Mouse (Mus musculus) thymus, adult 18-20 months (tissue): Measurements from ENCODE around the gene Dync1li1.
A peak's percentile ranks its signal among the peaks of the same experiment; 100 is the strongest.
"Not testable (repeated sequence)": the region's sequence is repeated elsewhere in the genome, so short reads cannot be mapped to it uniquely, and the experiment has no call there.

Experiments used
- DNase-seq, 2 experiments: peaks; one replicate each; pipeline ENCODE4 v3.0.0; 2022; ENCODE audit warnings: mixed read lengths in 2 of 2

Dync1li1 gene

DNA sequence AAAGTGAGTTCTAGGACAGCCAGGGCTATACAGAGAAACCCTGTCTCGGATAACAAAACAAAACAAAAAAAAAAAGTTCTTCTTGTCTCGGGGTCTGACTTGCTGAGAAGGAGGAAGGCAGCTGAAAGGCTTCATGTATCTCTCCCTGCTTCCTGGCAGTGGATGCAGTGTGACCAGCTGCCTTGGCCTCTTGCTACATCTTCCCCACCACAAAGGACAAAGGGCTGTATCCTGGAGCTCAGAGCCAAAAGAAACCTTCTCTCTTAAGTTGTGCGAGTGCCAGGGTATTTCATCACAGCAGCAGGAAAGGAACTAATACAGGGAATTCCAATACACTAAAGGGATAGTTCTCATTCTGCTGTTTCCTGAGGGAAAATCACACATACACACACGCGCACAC, 10.0 kb upstream of the Dync1li1 start:
- DNase-seq, result no peak

DNA sequence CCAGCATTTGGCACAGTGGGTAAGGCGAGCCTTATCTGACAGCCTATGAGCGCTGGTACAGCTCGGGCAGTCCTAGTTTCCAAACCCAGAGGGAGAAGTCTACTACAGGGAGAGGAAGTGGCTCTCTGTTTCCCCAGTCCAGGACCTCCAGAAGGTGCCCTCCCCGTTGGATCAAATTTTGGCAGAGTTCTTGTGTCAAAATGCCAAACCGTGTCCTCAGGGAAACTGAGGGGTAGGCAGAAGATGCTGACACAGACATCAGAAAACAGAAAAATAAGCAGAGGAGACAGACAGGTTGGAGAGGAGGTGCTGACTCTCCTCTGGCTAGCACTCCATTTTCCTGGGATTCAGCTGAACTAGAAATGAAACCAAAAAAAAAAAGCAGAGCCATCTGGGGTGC, 8.6 kb upstream of the Dync1li1 start:
- no peak for DNase-seq

DNA sequence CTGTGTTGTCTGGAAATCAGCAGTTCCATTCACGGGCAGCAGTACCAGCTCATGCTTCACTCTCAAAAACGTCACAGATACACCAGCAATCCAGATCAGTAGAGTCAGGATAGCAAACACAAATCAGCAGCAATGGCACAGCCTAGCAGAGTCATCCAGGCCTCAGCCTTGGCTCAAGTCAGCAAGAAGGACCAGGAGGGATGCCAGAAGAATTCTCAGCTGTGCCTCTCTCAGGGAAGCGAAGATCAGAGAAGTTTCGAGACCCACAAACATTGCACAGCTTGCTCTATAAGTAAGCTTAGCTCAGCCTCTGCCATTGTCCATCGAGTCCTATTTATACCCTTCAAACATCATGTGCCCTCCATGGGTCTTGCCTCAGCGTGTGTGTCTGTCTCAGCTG, 8.1 kb upstream of the Dync1li1 start:
- DNase-seq, result no peak

DNA sequence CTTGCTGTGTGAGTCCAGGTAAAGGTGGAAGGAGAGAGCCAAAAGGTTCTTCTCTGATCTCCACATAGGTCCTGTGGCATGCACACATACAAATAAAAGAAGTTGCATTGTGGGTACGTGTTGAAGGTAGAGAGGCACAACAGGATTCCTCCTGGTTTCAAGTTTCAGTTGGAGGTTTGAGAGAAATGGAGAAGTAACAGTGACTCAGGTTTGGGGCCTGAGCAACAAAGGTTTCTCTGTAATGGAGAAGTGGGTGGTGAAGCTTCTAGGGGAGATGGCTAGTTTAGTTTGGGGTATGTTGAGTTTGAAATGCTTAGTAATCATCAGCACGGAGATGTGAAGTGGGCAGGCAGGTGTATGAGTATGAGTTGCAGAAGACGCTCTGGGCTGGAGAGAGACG, 6.4 kb upstream of the Dync1li1 start:
- DNase-seq, result no peak

DNA sequence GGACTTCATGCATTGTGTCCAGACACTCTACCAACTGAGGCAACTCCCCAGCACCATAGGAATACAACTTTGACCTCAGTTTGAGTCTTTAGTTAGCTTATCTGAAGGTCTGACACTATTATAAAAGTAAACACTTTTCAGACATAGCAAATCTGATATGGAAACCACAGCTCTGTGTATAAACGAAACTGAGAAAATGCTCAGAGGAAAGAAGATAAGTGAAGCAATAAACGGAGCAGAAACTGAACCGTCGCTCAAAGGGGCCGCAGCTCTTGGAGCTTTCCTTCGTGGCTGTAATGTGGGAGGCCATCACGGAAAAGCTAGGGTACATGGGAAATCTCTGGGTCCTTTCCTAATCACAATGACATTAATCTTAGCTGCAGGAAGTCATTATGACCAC, 2.3 kb upstream of the Dync1li1 start:
- no peak for DNase-seq

DNA sequence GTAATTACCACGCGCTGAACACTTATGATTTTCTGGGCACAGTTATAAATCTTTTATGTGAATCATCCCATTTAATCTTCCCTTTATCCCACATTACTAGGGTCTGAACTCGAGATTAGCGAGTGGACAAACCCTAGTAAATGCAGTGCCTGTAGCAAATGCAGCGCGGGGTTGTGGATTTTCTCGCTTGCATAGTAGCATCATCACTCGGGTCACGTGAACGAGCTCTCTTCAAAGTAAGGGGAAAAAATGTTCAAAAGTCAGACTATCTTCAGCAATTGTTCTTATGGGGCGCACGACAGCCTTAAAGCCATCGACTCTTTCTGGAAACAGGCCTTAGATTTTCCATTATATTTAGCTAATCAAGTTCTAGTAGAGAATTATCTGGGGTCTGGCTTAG, 951 bp upstream of the Dync1li1 start:
- no peak for DNase-seq

DNA sequence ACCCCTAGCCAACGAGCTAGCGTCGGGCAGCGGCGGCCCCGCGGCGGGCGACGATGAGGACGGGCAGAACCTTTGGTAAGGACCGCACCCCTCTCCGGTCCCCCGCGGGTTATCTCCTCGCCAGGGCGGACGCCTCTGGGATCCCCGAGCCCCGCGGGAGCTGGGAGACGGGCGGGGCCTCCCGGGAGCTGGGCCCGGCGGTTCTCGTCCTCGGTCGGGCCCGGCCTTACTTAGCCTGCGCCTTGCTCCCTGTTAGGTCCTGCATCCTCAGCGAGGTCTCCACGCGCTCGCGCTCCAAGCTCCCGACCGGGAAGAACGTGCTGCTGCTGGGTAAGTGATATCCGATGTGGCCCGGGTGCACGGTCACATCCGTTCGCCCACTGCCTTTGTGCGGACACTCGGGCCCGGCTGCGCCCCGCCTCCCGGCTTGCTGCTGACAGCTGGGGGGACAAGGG, 390 bp downstream of the Dync1li1 start:
- DNase-seq, result no peak

DNA sequence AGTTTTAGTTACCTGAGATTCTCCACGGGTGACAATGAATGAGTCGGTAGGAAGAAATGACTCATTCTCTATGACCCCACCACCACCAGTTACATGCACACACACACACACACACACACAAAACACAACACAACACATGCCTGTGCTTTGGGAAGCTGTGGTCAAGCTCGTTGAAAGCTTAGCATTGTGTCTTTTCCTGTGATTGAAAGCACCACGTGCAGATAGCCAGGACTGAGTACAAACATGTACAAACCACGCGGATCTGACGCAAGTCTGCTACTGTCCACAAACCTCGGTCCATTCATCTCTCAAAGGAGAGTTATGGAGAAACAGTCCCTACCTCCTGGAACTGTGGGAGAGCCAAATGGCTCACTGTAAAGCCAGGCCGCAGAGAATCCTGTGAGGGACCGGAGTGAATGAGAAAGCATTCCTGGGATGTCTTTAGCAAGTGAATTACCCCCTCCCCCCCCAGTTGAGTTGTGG, 1.6 kb downstream of the Dync1li1 start:
- no peak for DNase-seq

DNA sequence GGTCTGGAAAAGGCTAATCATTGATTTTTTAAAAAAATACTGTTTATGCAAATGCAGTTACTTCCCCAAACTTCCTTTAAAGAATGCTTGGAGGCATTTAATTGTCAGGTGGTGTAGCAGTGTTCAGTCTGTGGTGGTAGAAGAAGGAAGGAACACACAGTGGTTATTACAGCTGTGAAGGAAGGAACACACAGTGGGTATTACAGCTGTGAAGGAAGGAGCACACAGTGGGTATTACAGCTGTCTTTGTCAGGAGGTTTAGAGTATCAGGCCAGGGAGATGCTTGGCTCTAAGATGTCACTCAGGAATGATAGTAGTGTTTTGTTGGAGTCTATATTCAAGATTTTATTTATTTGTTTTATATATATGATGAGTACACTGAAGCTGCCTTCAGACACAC, 2.5 kb downstream of the Dync1li1 start:
- DNase-seq, result no peak

DNA sequence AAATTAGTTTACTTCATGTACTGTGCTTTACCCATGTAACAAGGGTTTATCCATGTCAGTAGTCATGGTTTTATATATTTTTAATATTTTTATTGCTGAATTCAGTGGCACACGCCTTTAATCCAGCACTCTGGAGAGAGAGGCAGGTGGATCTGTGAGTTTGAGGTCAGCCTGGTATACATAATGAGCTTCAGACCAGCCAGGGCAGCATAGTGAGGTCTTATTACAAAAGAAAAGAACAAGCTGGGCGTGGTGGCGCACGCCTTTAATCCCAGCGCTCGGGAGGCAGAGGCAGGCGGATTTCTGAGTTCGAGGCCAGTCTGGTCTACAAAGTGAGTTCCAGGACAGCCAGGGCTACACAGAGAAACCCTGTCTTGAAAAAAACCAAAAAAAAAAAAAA, 7.1 kb downstream of the Dync1li1 start:
- not testable (repeated sequence) for DNase-seq

DNA sequence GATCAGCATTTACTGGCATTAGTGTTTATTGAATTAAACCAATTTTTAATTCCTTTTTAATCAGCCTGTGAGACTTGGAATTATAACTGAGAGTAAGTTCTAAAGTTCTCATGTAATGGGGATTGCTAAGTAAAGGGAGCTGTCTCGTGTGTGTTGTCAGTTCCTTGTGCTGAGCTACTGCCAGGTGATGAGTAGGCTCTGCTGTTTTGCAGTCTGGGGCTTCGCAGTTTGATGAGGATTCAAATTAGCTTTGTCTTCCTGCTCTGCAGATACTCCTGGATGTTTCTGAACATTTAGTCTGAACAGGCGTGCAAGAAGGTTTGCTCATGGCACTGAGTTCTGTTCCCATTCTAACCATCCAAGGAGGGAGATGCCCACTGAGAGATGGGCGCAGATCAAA, 8.5 kb downstream of the Dync1li1 start:
- no peak for DNase-seq

DNA sequence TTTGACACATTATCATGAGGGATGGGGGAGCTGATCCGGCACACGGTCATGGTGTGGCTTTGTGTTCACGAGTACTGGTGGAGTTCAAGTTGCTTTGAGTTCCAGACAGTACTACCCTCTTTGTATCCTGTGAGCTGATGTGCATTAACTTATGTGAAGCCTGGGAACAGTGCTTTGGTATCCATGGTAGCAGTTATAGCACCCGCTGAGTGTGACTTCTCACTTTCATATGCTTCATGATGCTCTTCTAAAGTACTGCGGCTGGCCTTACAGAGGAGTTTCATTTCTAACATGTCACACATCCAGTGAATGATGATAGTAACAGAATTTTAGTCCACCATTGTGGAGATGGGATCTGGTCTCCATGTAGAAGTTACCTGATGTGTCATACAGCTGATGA, 9.3 kb downstream of the Dync1li1 start:
- no peak for DNase-seq

DNA sequence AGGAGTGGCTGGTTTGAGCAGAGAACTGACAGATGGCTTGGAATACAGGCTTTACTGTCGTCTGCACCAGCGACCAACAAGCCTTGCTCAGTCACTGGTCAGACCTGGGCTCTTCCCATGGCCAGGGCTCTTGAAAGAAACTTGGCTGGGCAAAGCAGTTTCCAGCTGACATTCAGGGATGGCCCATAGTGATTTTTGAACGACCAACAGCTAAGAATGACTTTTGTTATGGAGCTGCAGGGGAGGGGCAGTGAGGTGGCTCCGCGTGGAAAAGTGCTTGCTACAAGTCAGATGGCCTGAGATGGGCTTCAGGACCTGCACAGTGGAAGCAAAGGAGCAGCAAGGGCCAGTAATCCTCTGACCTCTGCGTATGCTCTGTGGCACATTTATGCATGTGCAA, 10.7 kb downstream of the Dync1li1 start:
- no peak for DNase-seq

DNA sequence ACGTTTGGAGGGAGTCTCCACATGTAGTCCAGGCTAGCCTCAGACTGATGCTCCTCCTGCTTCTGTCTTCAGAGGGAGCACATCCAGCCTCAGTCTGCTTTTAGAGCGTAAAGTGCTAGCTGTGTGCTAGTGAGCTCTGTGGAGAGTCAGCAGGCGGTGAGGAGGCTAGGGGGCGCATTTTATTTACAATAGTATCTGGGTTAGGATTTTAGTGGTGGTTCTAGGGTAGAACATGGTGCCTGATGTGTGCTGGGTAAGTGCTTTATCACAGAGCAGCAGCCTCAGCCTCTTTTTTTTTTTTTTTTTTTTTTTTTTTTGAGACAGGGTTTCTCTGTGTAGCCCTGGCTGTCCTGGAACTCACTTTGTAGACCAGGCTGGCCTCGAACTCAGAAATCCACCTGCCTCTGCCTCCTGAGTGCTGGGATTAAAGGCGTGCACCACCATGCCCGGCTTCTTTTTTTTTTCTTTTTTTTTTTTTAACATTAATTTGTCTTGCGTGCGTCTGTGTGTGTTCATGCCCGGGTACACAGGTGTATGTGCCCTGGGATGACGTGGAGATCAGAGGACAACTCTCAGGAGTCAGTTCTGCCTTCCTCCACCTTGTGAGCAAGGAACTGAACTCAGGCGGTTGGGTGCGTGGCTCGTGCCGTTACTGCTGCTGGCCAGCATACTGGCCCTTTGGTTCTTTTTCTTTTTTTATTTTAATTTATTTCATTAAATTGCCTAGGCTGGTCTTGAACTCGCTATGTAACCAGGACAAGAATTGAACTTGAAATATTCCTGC, 11.5 kb downstream of the Dync1li1 start:
- no peak for DNase-seq

DNA sequence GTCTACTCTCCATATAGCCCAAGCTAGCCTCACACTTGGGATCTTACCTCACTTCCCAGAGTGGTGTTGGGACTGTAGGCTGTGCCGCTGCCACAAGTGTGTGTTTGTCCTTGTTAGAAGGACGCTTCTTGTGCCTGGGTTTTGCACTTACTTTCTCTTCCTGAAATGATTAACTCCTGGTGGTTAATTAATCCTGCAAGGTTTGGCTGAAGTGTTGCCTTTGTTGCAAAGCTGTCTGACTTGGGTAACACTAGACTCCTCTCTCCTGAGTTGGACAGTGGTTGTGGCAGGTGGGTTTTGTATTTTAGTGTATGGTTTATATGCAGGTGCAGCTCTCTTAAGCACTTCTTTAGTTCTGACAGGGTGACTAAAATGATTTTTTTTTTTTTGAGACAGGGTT, 12.4 kb downstream of the Dync1li1 start:
- DNase-seq, result no peak

DNA sequence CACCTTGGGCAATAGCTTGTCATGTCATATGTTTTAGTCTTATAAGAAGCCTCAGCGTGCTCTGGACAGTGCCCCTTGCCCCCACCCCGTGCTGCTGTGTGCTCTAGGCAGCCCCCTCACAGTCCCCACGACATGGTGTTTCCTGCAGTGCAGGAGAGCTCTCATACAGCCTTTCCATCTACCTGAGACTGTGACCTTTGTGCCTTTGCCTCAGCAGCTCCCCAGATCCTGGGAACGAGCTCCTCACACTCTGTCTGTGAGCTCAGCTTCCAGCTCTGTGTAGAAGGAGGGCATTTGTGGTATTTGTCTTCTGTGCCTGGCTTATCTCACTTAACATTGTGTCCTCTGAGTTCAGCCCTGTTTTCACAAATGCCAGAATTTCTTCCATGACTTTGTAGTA, 13.3 kb downstream of the Dync1li1 start:
- DNase-seq, result no peak

DNA sequence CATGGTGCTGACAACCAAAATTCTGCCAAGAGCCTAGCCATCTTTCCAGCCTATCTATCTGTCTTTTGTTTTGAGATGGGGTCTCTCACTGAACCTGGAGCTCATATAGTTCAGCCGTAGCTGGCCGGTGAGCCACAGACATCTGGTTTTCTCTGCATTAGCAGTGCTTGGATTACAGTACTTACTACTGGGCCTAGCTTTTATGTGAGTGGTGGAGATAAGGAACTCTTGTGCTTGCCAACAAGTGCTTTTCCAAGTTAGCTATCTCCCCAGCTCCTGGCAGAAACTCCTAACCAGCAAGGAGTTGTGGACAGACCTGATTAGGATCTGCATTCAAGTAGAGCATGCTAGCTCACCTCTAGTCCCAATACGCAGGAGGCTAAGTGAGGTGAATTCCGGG, 19.2 kb downstream of the Dync1li1 start:
- no peak for DNase-seq

DNA sequence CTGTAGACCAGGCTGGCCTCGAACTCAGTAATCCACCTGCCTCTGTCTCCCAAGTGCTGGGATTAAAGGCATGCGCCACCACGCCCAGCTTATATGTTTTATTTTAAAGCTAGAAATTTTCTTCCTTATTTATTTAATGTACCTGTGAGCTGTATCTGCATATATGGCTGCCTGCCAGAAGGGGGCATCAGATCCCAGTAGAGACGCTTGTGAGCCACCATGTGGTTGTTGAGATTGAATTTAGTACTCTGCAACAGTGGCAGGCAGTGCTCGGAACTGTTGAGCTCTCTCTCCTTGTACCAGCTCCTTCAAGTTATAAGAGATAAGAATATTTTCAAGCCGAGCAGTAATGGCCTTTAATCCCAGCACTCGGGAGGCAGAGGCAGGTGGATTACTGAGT, 21.8 kb downstream of the Dync1li1 start:
- DNase-seq, result no peak

DNA sequence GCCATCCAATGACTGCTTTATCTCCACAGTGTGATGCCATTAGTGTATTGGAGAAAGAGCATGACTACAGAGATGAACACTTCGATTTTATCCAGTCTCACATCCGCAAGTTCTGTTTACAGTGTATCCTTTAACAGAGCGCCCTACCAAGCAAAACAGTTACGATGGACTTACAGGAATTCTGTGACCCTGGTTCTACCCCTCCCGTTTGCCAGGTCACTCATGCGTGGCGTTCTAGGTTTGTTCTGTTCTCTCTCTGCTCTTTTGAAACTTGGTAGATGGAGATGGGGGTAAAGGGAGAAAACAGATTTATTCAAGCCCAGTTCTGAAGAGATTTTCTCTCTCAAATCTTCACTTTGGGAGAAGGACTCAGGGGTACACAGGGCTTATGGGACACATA, 24.9 kb downstream of the Dync1li1 start:
- DNase-seq, result no peak

DNA sequence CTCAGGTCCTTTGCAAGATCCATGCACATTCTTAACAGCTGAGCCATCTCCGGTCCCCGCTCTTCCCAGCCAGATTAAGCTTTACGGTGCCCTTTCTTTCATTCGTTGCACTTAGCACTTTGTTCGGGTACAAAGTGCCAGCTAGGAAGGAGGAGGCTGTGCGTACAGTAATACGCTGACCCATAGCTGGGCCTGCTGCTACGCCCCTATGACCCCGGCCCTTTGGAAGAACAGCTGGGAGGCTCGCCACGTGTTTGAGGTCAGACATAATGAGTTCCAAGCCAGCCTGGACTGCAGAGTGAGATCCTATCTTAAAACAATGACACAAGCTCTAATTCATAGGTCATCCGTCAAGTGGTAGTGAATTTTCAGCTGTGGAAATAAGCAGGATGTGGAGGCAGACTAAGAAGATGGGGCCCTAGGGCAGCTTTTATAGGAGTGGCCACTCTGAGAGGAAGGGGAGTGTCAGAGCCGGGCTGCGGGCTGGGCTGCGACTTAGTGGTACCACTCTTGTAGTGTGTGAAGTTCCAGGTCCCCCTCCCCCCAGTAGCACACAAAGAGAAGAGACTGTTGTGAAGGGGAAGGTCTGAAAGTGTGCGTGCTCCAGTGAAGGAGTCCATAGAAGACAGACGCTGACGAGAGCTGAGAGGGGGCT, 28.2 kb downstream of the Dync1li1 start:
- DNase-seq, result no peak

DNA sequence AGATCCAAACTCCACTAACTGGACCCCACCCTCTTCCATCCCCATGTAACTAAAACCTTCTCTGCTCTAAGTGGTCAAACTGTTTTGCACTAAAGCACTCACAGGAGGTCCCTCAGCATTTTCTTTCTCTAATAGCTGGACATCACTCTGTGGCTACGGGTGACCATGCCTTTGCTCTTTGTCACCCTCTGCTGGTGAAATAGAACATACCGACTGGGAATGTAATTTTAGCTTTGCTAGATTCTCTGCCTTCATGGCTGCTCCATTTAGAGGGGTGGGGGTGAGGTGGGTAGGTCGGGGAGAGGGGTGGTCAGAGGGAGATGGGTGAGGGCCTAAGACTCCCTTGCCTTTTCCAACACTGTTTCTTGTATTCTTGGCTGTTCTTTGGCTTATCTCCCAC, 38.7 kb downstream of the Dync1li1 start:
- DNase-seq, result no peak

DNA sequence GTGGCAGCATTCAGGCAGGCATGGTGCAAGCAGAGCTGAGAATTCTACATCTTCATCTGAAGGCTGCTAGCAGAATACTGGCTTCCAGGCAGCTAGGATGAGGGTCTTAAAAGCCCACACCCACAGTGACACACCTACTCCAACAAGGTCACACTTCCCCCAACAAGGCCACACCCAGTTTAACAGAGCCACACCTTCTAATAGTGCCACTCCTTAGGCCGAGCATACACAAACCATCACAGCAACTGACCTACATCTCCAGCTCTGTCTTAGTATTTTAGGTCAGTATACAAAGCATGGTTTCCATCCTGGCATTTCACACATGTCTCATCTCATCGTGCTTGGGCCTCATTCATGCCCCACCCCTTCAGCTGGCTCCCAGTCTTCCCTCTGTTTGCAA, 39.8 kb downstream of the Dync1li1 start:
- DNase-seq, result not testable (repeated sequence)

DNA sequence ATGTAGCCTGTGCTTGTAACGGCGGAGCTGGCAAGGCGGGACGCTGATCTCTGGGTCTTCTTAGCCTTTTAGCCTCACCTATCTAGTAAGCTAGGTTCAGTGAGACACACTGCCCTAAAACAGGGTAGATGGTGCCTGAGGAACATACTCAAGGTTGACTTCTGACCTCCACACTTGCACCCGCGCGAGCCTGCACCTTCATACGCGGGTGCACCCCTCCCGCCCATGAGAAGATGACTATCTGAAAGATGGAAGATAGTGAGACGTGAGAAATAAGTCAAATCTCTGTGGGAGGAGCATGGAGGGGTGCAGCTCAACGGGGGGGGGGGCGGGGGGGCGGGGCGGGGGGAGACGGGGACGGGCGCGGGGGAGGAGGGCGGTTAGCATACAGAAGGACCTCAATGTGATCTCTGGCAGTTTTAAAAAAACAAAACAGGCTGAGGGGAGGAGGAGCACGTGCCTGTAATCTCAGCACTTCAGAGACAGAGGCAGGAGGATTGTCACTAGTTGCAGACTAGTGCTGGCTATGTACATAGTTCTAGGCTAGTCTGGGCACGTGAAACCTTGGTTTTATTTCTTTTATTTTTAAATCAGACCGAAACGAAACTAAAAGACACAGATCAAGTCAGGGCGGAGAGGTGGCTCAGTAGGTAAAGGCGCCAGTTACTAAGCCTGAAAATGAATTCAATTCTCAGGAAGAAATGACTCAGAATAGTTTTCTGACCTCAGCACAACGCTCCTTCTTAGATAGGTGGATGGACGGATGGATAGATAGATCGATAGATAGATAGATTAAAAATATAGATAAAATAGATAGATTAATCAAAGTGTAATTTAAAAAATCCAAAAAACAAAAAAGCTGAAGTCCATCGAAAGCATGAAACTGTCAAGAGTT, 41.6 kb downstream of the Dync1li1 start:
- peak in 1 of 2 experiments; percentile 32 for DNase-seq
